Mouse (Mus musculus) limb, embryonic 10.5 days (tissue): Measurements from ENCODE around the gene Zer1. TPM values are rescaled to one million over a fixed set of nuclear protein-coding genes. Genes with fewer than 3 reads are reported as not detected.
A peak's percentile ranks its signal among the peaks of the same experiment; 100 is the strongest.

Source experiments
- DNase-seq: peaks from one replicate; pipeline ENCODE4 v3.0.0-alpha.2; 2017; ENCODE audit warnings: low spot score
- H3K27ac ChIP-seq: fragments of 300-500 bp; sonication (generic); 2 replicates; pipeline ENCODE4 v1.5.1; 2016; ENCODE audit warnings: mild to moderate bottlenecking
- H3K27me3 ChIP-seq: fragments of 300-500 bp; sonication (generic); 2 replicates; pipeline ENCODE4 v1.6.1; 2016; ENCODE audit warnings: low read depth, mild to moderate bottlenecking; ENCODE audit not compliant: poor library complexity, severe bottlenecking
- H3K36me3 ChIP-seq: fragments of 300-500 bp; sonication (generic); 2 replicates; pipeline ENCODE4 v1.6.1; 2016; ENCODE audit warnings: mild to moderate bottlenecking, moderate library complexity
- H3K4me1 ChIP-seq: fragments of 300-500 bp; sonication (generic); 2 replicates; pipeline ENCODE4 v1.6.1; 2016
- H3K4me3 ChIP-seq: fragments of 300-500 bp; sonication (generic); 2 replicates; pipeline ENCODE4 v1.5.1; 2016; ENCODE audit warnings: mild to moderate bottlenecking, moderate library complexity
- H3K9me3 ChIP-seq: fragments of 300-500 bp; sonication (generic); replicated peaks from 2 replicates; pipeline ENCODE4 v1.6.1; 2016; ENCODE audit warnings: mild to moderate bottlenecking
- WGBS: fragments of 180-500 bp; shearing (Covaris S2); methylation state at CpG from one replicate; pipeline ENCODE4 v1.1.7; 2016; 5-methylcytosine and 5-hydroxymethylcytosine counted together
- polyA plus RNA-seq: library from polyadenylated mRNA; unstranded; fragments of >200 nt; fragmentation: Nextera tagmentation; extraction: Ambion mirVana; gene quantifications from 2 replicates; pipeline ENCODE4 v1.2.1, GENCODE M21; 2016

Zer1 gene
- polyA plus RNA-seq, 1 experiment from 2014 or later: 9.3 TPM

- WGBS: 40% methylated on average over 6 of the region's 6 CpGs
- peaks cover 16% of the 10 kb centered on the region for H3K4me1 ChIP-seq
- H3K27me3 ChIP-seq: no peaks in the 10 kb centered on the region
- H3K9me3 ChIP-seq: no peaks in the 10 kb centered on the region
- no peak for DNase-seq
- H3K36me3 ChIP-seq: peaks cover 4% of the 10 kb centered on the region; the same call in 1 of the 2 replicates
- no peak overlapping the region for H3K4me3 ChIP-seq
- H3K27ac ChIP-seq: no peak overlapping the region
Measured at GRCm38 (mm10) chr2:30119641-30120051, 4.7 kb downstream of the Zer1 start.

DNA sequence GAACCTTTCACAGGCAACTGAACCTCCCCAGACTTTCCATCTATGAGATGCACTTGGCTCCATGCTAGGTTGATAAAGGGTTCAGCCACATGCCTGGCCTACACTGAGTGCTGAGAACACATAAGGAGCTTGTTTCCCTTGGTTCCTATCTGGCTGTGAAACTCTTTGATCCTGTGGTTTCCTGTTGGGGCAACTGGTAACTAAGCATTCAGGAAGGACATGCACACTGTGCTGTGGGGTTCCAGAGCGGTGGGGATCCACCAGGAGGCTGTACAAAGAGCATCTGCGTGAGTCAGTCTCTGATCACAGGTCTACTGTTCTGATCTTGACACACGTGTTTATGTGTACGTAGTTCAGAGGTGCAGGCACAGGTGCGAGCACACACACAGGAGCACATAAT is 11.8 kb downstream of the Zer1 start:
- H3K27me3 ChIP-seq: no peaks in the 10 kb centered on the region
- no peaks in the 10 kb centered on the region for H3K9me3 ChIP-seq
- WGBS: 93% methylated on average over 5 of the region's 5 CpGs
- H3K36me3 ChIP-seq: peaks cover 54% of the 10 kb centered on the region
- no peaks in the 10 kb centered on the region for H3K4me1 ChIP-seq
- no peak overlapping the region for H3K4me3 ChIP-seq
- no peak overlapping the region for H3K27ac ChIP-seq
- DNase-seq: no peak

- Histone ChIP-seq H3K27me3 (no peaks in the 10 kb centered on the region), H3K4me3 (no peak overlapping the region), H3K36me3 (peaks cover 65% of the 10 kb centered on the region), H3K4me1 (0 out of 2 replicates have a peak, but pooled peaks cover 3% of the 10 kb centered on the region), H3K27ac (no peak overlapping the region), H3K9me3 (no peaks in the 10 kb centered on the region)
- no peak for DNase-seq
- 92% methylated on average over 2 of the region's 2 CpGs for WGBS
Measured at GRCm38 (mm10) chr2:30111500-30111899, 12.9 kb downstream of the Zer1 start.

- Histone ChIP-seq H3K27ac (no peak overlapping the region), H3K36me3 (peaks cover 94% of the 10 kb centered on the region), H3K4me3 (no peak overlapping the region), H3K4me1 (0 out of 2 replicates have a peak, but pooled peaks cover 3% of the 10 kb centered on the region), H3K27me3 (no peaks in the 10 kb centered on the region), H3K9me3 (no peaks in the 10 kb centered on the region)
- DNase-seq: no peak
- 90% methylated on average over 4 of the region's 4 CpGs for WGBS
Measured at GRCm38 (mm10) chr2:30108260-30108659, 16.1 kb downstream of the Zer1 start.

GRCm38 (mm10) chr2:30107646-30108045 is 16.7 kb downstream of the Zer1 start:
- Histone ChIP-seq H3K9me3 (no peaks in the 10 kb centered on the region), H3K4me3 (no peak overlapping the region), H3K4me1 (0 out of 2 replicates have a peak, but pooled peaks cover 3% of the 10 kb centered on the region), H3K27me3 (no peaks in the 10 kb centered on the region), H3K36me3 (peaks cover 94% of the 10 kb centered on the region), H3K27ac (no peak overlapping the region)
- 93% methylated on average over 5 of the region's 5 CpGs for WGBS
- DNase-seq: no peak

- peak; percentile 57 for DNase-seq
- peaks cover 94% of the 10 kb centered on the region for H3K36me3 ChIP-seq
- 0 out of 2 replicates have a peak, but pooled peaks cover 3% of the 10 kb centered on the region for H3K4me1 ChIP-seq
- no peaks in the 10 kb centered on the region for H3K27me3 ChIP-seq
- H3K4me3 ChIP-seq: no peak overlapping the region
- no peak overlapping the region for H3K27ac ChIP-seq
- H3K9me3 ChIP-seq: no peaks in the 10 kb centered on the region
Measured at GRCm38 (mm10) chr2:30106364-30106763, 18.0 kb downstream of the Zer1 start.

GRCm38 (mm10) chr2:30100214-30100613 is 24.2 kb downstream of the Zer1 start:
- no peak overlapping the region for H3K27ac ChIP-seq
- peaks cover 79% of the 10 kb centered on the region for H3K36me3 ChIP-seq
- H3K27me3 ChIP-seq: no peaks in the 10 kb centered on the region
- no peak overlapping the region for H3K4me3 ChIP-seq
- H3K9me3 ChIP-seq: no peaks in the 10 kb centered on the region
- 76% methylated on average over 4 of the region's 4 CpGs for WGBS
- H3K4me1 ChIP-seq: no peaks in the 10 kb centered on the region
- no peak for DNase-seq

GRCm38 (mm10) chr2:30095882-30096527 is 28.4 kb downstream of the Zer1 start:
- H3K27me3 ChIP-seq: no peaks in the 10 kb centered on the region
- 73% methylated on average over 2 of the region's 2 CpGs for WGBS
- no peak overlapping the region for H3K27ac ChIP-seq
- H3K9me3 ChIP-seq: no peaks in the 10 kb centered on the region
- DNase-seq: peak; percentile 58
- H3K4me3 ChIP-seq: no peak overlapping the region
- H3K36me3 ChIP-seq: peaks cover 52% of the 10 kb centered on the region
- peaks cover 34% of the 10 kb centered on the region for H3K4me1 ChIP-seq

GRCm38 (mm10) chr2:30094208-30094588 is 30.2 kb downstream of the Zer1 start:
- peaks cover 53% of the 10 kb centered on the region for H3K36me3 ChIP-seq

DNA sequence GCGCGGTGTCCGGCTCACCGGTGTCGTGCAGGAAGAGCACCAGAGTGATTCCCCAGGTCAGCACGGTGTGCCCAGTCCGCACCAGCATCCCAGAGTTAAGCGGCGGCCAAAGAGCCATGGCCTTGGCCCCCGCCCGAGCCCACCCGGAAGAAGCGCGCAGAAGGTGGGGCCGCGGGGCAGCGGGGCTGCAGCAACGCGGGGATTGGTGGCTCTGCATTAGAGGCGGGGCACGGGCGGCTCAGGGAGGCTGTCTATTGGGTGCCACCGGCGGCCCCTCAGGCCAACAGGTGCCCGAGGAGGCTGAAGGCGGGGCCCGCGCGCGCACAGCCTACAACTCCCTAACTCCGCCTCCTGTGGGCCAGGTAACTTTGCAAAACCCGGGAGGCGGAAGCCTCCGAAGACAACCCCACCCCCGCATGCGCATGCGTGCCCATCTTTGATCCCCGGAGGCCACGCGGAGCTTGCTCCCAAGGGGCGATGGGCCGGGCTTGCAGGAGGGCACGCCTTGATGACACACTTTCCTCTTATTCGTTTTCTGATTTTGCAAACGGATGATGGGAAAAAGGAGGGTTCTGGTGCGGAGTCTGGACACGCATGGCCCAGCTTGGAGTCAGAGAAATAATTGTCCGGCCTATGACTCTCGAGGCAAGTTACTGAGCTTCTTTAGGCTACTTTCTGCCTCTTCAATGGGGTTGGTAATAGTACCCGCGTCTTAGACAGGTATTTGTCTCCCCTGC is 30.7 kb downstream of the Zer1 start, which contains the start of gene Zdhhc12:
Gene Zdhhc12 (minus strand): TSS at position 178 of the 737 bp plus-strand sequence.
- whole genome bisulfite sequencing: under 1% methylated on average over 51 of the region's 51 CpGs
- peak; percentile 95 for DNase-seq
- Histone ChIP-seq H3K27ac (peak within 1 kb of the TSS; percentile 86), H3K36me3 (peaks cover 48% of the 10 kb centered on the region), H3K4me1 (peaks cover 35% of the 10 kb centered on the region), H3K4me3 (peak within 1 kb of the TSS; percentile 71), H3K27me3 (no peaks in the 10 kb centered on the region), H3K9me3 (no peaks in the 10 kb centered on the region)

More at GRCm38 (mm10) chr2:30094208-30094588, 30.2 kb downstream of the Zer1 start:
- no peaks in the 10 kb centered on the region for H3K9me3 ChIP-seq
- 3% methylated on average over 13 of the region's 13 CpGs for WGBS
- H3K4me1 ChIP-seq: peaks cover 35% of the 10 kb centered on the region
- H3K27ac ChIP-seq: peak overlapping the region; percentile 86
- no peak for DNase-seq
- H3K4me3 ChIP-seq: peak overlapping the region; percentile 71
- no peaks in the 10 kb centered on the region for H3K27me3 ChIP-seq

GRCm38 (mm10) chr2:30092280-30092918 is 32.0 kb downstream of the Zer1 start:
- H3K4me3 ChIP-seq: peak overlapping the region; percentile 71
- H3K4me1 ChIP-seq: peaks cover 35% of the 10 kb centered on the region
- H3K27ac ChIP-seq: peak overlapping the region; percentile 86
- peaks cover 45% of the 10 kb centered on the region for H3K36me3 ChIP-seq
- no peaks in the 10 kb centered on the region for H3K9me3 ChIP-seq
- no peak for DNase-seq
- H3K27me3 ChIP-seq: no peaks in the 10 kb centered on the region
- 51% methylated on average over 6 of the region's 6 CpGs for WGBS

DNA sequence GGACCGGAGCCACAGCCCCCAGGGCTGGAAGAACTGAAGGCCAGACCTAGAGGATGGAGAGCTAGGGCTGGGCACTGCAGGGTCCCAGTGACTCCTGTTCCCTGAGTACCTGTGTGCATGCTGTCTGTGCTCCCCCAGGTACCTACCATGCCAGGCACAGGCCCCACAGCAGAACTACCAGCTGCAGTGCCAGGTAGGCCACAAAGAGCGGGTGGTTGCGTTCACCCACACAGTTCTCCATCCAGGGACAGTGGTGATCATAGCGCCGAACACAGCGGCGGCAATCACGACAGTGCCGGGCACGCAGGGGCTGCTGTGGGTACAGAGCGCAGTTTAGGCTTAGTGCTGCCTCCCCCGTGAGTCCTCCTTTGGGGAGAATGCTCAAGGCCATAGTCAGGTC is 32.9 kb downstream of the Zer1 start:
- H3K27me3 ChIP-seq: no peaks in the 10 kb centered on the region
- no peak for DNase-seq
- H3K9me3 ChIP-seq: no peaks in the 10 kb centered on the region
- H3K4me1 ChIP-seq: peaks cover 35% of the 10 kb centered on the region
- H3K27ac ChIP-seq: 0 out of 2 replicates have a peak overlapping the region, but pooled peaks have one; percentile 1
- H3K36me3 ChIP-seq: peaks cover 46% of the 10 kb centered on the region
- 0 out of 2 replicates have a peak overlapping the region, but pooled peaks have one; percentile 8 for H3K4me3 ChIP-seq
- 95% methylated on average over 12 of the region's 12 CpGs for WGBS

- Histone ChIP-seq H3K4me1 (peaks cover 25% of the 10 kb centered on the region), H3K36me3 (peaks cover 45% of the 10 kb centered on the region)
- WGBS: 93% methylated on average over 4 of the region's 4 CpGs
Measured at GRCm38 (mm10) chr2:30087310-30087709, 37.1 kb downstream of the Zer1 start.

More at GRCm38 (mm10) chr2:30087310-30087709, 37.1 kb downstream of the Zer1 start:
- no peaks in the 10 kb centered on the region for H3K27me3 ChIP-seq
- no peak overlapping the region for H3K27ac ChIP-seq
- no peak overlapping the region for H3K4me3 ChIP-seq
- no peak for DNase-seq
- no peaks in the 10 kb centered on the region for H3K9me3 ChIP-seq
